Mouse (Mus musculus): ENCODE data around the gene Olfr1311.

DNA sequence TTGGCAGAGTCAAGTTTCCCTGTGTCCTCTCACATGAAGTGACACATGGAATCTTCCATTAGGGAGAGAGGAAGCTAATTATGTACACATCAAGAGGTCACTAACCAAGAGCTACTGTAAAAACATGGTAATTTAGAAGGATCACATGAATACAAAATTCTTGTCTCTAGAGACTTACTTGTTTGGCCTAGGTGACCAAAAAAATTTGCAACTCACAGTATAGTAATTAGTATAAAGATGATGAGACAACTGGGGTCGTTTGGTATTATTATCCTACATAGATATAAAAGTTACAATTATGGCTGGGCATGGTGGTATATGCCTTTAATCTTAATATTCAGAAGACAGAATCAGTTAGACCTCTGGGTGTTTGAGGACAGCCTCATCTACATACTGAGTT, 25.9 kb upstream of the Olfr1311 start, which contains the start of gene Olfr1312:
- TF ChIP-seq ZC3H11A (IDR thresholded peaks at IDR 0.05; ENCODE audit: borderline replicate concordance, low read depth, low read length) (no peak), HCFC1 (IDR thresholded peaks at IDR 0.05; ENCODE audit: borderline replicate concordance, insufficient read depth, low read length) (no peak), MAFK (IDR thresholded peaks at IDR 0.05; ENCODE audit: insufficient read depth, low read depth, low read length) (no peak)

All from ES-E14 (cell line).